Mouse (Mus musculus): ENCODE measurements around the gene Eif6. TPM values are rescaled to one million over a fixed set of nuclear protein-coding genes. Genes with fewer than 3 reads are reported as not detected.
A peak's percentile ranks its signal among the peaks of the same experiment; 100 is the strongest.

Eif6 gene
- total RNA-seq, 2 experiments from 2014 or later = 59.2 to 65.6 TPM

DNA sequence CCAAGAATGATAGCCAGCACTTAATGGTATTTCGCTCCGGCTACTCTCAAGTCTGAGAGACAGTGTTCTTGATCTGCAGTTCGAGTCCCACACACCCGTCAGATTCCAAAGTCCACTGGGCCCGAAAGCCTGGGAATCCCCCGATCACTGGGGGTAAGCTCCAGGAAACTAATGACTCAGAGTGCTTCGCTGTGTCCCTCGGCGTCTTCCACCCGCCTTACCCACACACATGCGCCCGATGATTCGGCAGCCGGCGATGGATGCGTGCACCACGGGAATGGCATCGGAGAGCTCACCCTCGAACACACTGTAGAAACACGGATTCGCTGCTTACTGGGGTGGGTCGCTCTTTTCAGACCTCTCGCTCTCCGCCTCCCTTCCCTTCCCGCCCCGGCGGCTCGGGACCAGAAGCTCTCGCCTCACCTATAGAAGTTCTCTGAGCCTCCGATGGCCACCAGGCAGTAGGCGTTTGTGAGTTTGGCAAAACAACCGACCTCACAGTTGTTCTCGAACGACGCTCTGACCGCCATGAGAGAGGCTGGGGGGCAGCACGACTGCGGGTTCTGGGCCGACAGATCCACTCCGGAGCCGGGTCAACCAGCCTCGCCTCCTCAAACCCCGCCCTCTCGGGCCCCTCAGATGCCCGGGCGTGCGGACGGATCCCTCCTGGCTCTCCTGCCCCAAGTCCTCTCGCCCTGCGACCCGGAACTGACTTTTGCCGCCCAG lies 658 bp downstream of the Eif6 start:
- DNase-seq = no peak

DNA sequence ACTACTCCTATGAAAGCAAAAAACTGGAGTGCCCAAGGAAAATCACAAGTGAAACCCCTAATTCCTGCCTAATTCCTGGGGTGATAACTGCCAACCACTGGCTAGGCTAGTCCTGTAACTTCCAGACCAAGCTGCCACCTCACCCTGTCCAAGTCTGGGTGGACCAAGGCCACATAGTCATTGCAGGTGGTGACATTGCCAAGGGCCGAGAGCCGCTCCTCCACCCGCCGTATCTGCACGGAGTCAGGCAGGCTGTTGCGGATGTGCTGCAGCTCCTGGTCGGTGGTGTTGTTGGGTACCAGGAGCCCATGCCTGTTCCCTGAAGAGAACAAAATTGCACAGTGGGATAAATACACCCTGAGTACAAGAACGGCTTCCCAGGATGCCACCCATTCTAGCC lies 3.0 kb downstream of the Eif6 start:
- no peak for DNase-seq

- DNase-seq = no peak
Measured at GRCm38 (mm10) chr2:155820779-155821178, 5.9 kb downstream of the Eif6 start.

DNA sequence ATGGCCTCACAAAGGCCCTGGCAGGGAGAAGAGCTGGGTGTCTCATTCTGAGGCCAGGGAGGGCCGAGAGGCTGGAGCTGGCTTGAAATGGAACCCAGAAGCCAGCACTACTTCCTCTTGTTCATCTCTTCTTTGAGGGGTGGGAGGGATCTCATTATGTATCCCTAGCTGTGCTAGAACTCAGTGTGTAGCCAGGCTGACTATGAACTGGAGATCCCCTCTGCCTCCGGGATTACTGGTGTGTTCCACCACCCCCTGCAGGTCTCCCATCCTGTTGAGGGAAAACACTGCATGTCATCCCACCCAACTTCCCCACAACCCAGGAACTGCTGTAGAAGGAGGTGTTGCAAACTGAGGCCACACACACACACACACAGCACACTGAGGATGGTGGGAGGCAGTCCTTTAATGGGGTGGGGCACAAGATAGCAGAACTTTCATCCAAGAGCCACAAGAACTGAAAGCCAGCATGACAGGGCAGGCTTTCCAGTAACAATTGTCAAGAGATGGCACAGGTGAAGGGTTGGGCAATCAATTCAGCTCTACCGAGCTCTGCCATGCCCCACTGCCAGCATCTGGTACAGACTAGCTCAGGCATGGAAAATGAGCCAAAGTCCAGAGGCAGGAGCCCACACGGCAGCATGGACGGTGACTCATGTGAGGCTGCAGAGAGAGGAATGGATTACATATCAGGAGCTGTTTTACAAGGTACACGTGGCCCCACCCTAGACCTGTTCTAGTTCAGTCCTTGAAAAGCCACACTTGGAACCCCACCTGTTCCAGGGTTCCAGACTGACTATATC lies 7.1 kb downstream of the Eif6 start:
- no peak for DNase-seq

- DNase-seq = no peak
Measured at GRCm38 (mm10) chr2:155819392-155819448, 7.5 kb downstream of the Eif6 start, which contains the start of gene BC029722. Gene BC029722 (minus strand): TSS chr2:155819426.

DNA sequence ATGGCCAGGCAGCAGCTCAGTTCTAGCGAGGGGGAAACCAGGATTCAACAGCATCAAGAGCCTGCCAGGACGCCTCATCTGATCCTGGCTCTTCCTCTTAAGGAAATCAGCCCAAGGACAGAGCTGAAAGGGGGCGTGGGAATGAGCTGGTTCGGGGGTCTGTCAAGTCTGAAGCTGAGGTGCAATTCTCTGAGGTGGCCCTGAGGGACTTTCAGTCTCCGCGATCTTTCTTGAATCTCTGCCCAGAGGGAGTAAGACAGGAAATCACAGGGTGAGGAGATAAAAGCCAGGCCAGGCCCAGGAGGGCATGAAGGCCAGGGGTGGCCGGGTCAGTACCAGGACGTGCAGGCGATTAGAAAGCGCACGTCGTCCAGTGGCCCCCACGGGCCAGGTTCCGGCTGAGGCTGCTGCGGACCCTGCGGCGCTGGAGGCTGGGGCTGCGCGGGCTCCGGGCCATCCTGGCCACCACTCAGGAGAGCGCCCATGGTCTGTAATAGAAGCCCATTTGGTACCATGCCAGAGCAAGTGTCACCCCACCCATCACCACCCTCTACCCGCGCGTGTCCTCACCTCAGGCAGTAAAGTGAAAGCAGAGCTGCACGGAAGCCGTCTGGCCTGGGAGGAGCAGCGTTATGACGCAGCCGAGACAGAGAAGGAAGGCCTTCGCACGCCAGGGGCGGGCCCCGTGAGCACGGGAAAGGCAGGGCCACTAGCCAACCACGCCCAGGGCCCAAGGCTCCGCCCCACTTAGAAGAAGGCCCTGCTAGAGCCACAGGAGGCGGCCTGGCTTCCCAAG lies 7.9 kb downstream of the Eif6 start:
- peak; percentile 97 to 98 for DNase-seq

- DNase-seq = peak; percentile 68 to 75
Measured at GRCm38 (mm10) chr2:155817301-155818245, 9.2 kb downstream of the Eif6 start.

DNA sequence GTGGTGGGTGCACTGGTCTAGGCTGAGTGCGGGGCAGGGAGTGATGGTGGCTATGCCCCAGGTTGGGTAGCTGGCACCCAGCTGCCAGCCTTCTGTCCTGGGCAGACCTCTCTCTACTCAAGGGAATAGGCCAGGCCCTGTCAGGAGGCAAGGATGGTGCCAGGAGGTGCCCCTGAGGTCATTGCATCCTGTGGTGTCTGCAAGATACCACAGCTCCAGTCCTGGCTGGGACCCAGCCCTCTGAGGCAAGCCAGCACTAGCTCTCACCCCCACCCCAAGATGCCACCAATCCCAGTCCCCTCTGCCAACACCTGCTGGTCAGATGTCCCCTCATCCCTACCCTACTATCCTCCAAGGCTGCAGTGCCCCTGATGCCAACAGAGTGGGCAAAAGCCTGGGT lies 10.5 kb downstream of the Eif6 start:
- DNase-seq = no peak

GRCm38 (mm10) chr2:155814829-155815228 lies 11.9 kb downstream of the Eif6 start:
- no peak for DNase-seq

DNA sequence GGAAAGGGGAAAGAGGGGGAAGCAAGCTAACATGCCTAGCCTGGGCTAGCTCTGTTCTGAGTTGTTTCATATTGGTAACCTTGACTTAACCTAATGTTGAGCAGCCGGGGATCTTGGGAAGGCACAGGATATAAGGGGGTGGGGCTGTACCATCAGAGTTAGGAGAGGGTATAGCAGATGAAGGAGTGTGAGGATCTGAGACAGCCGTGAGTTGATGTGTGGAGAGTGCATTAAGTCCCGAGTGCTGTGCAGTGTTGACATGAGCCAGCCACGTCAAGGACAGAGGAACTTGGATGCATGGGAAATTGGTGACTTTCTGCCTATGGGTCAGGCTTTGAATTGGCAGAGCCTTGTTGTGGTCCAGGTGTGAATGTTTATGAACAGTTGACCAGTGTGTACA lies 14.1 kb downstream of the Eif6 start:
- no peak for DNase-seq

- DNase-seq = peak; percentile 70 to 89
Measured at GRCm38 (mm10) chr2:155811821-155812396, 14.8 kb downstream of the Eif6 start.

- DNase-seq = no peak
Measured at GRCm38 (mm10) chr2:155809620-155810019, 17.1 kb downstream of the Eif6 start.

GRCm38 (mm10) chr2:155807408-155807807 lies 19.3 kb downstream of the Eif6 start:
- DNase-seq = no peak

DNA sequence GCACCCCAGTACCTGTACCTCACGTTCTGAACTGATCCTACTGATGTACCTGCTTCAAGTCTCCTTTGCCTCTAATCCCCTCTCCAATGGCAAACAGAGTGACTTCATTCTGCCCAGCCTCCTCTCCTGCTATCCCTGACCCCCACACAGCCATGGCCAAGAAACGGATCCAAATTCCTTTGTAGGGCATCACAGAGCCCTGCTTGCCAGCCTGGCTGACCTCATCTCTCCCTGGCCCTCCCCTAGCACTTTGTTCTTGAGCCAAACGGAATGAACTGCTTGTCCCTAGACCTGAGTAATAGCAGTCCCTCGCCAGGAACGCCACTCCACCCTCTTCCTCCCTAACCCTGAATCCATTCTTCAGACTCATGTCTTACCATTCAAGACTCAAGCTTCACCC lies 20.2 kb downstream of the Eif6 start:
- DNase-seq = peak; percentile 63 to 81

- DNase-seq = no peak
Measured at GRCm38 (mm10) chr2:155805925-155806255, 20.8 kb downstream of the Eif6 start.

DNA sequence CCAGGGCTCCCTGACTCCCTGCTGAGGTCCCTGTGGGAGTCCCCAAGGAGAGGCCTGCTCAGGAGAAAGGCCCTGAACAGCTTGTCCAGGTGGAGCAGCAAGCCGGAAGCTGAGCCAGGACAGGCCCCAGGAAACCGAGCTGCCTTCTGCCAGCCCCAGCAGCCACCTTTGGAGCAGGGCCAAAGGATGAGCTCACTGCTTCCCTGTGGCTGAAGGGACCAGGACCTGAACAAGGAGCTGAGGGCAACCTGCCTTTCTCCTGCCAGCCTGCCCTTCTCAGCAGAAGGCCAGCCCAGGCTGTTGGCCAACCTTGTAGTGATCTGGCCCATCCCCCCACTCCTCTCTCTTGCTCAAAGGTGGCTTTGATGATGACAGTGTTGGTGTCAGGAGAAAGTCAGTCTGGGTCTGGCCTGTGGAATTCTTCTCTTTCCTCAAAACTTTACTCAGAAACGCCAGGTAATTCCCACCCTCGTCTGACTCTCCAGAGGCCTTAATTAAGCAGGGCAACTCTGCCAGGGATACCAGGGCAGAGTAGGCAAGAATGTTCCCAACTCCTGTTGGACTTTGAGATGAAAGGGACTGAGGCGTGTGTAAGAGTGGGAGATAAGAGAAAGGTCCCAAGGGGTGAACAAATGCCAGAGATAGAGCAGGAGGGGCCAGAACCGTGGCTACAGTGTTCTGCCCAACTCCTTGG lies 21.3 kb downstream of the Eif6 start:
- DNase-seq = peak; percentile 57 to 67

DNA sequence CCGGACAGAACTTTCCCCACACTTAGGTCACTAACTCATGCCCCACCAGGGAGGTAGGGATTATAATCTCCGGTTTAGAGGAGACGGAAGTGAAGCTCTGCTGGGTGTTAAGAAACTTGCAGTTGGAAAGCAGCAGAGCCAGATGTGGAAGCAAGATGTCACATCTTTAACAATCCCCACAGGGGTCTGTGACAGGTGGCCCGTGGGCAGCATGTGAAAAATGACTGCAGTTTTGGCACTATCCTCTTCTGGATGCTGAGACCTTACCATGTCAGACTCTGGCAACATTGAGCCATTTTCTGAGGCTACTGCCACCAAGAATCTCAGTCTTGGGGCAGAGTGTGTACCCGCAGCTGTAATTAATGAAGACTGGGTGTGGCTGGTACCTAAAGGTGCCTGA lies 22.7 kb downstream of the Eif6 start:
- DNase-seq = no peak

DNA sequence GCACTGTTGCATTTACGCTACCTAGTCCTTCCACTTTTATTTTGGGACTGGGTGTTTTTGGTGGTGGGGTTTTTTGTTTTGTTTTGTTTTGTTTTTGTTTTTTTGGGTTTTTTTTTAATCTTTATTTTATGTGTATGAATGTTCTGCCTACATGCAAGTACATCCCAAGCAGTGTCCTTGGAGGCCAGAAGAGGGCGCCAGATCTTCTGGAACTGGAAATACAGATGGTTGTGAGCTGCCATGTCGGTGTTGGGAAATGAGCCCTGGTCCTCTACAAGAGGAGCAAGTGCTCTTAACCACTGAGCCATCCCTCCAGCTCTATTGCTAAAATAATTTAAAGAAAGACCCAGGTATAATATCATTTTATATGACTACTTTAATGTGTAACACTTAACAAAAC lies 24.0 kb downstream of the Eif6 start:
- no peak for DNase-seq

- DNase-seq = no peak
Measured at GRCm38 (mm10) chr2:155798613-155799012, 28.1 kb downstream of the Eif6 start.

GRCm38 (mm10) chr2:155794674-155795445 lies 31.9 kb downstream of the Eif6 start:
- no peak for DNase-seq

GRCm38 (mm10) chr2:155792899-155793298 lies 33.8 kb downstream of the Eif6 start:
- no peak for DNase-seq

Measured in heart, adult 18-20 months (tissue).